Comparison of ENCODE assay signal across 11 mouse cellular contexts in genomic region chr9:121249805-121250204, GRCm38 (mm10). TPM values are rescaled to one million over a fixed set of nuclear protein-coding genes. Genes with fewer than 3 reads are reported as not detected.
DNase-seq lines count a peak whose midpoint lies in the region; ATAC-seq lines count a peak whose summit lies in the region.
"Had no signal": no experiment of that assay in that cellular context is flagged by ENCODE, and none has a peak within 500 bp of the region (broad histone marks: within the 10 kb centered on the region; RNA-seq: fewer than 3 reads in every experiment).

No protein-coding gene starts in this region.

- H3K9me3 ChIP-seq in intestine, embryonic 16.5 days (ENCODE audit: control insufficient read depth, low read length): no peaks in the 10 kb centered on the region
- H3K9me3 ChIP-seq: hindbrain, embryonic 10.5 days; midbrain, embryonic 15.5 days had no signal

- H3K36me3 ChIP-seq in intestine, embryonic 16.5 days (ENCODE audit: control insufficient read depth, insufficient read depth, low read length): no peaks in the 10 kb centered on the region
- H3K36me3 ChIP-seq: midbrain, embryonic 15.5 days had no signal

- no peak overlapping the region for H3K4me2 ChIP-seq in intestine, embryonic 16.5 days (ENCODE audit: low read depth, low read length)
- H3K4me2 ChIP-seq: midbrain, embryonic 15.5 days had no signal

- DNase-seq in adrenal gland, adult (ENCODE audit: inconsistent age in 2 of 2, low spot score in 1 of 2): peak; percentile 12 to 18
- DNase-seq in adrenal gland, postnatal 25 days: no peak
- DNase-seq in kidney, postnatal 10 days: peak; percentile 30
- no peak for DNase-seq in kidney, adult 11 months
- peak; percentile 11 to 55 for DNase-seq in spleen, postnatal 4 days (ENCODE audit: low spot score in 2 of 2)
- no peak for DNase-seq in spleen, adult 12 weeks (ENCODE audit: low spot score)
- no peak for DNase-seq in thymus, postnatal 0 days (ENCODE audit: low spot score)
- DNase-seq: lung, adult 18-20 months had no signal

- no peaks in the 10 kb centered on the region for H3K4me1 ChIP-seq in intestine, embryonic 16.5 days (ENCODE audit: control insufficient read depth, insufficient read depth, low read length)
- H3K4me1 ChIP-seq: hindbrain, embryonic 10.5 days; midbrain, embryonic 15.5 days had no signal

- H3K27me3 ChIP-seq in intestine, embryonic 16.5 days (replicated peaks; ENCODE audit: control insufficient read depth, insufficient read depth, low read length): no peaks in the 10 kb centered on the region
- H3K27me3 ChIP-seq: midbrain, embryonic 15.5 days had no signal

- H3K9ac ChIP-seq in intestine, embryonic 16.5 days (ENCODE audit: low read depth, low read length): no peak overlapping the region
- H3K9ac ChIP-seq: midbrain, embryonic 15.5 days had no signal

- H3K27ac ChIP-seq in intestine, embryonic 16.5 days (ENCODE audit: low read length): no peak overlapping the region
- H3K27ac ChIP-seq: hindbrain, embryonic 10.5 days; midbrain, embryonic 15.5 days had no signal

- no peak for ATAC-seq in intestine, embryonic 16.5 days
- ATAC-seq: midbrain, embryonic 15.5 days had no signal

- WGBS in intestine, embryonic 16.5 days: 52% methylated on average over 14 of the region's 14 CpGs

- no peak overlapping the region for H3K4me3 ChIP-seq in intestine, embryonic 16.5 days (ENCODE audit: low read length)
- H3K4me3 ChIP-seq: hindbrain, embryonic 10.5 days; midbrain, embryonic 15.5 days had no signal

RNA-seq across cellular contexts. Expression of gene Ulk4, which starts 27.2 kb away (rescaled TPM):
- total RNA-seq in adrenal gland, postnatal 25 days (2021): 1.9 and 3.2 TPM in 2 replicates
- polyA plus RNA-seq in thymus, postnatal 0 days (2015; fragmentation: Nextera tagmentation; extraction: Ambion mirVana): 55.5 and 65.0 TPM in 2 replicates
- 115 and 120 TPM in 2 replicates for polyA plus RNA-seq in intestine, embryonic 16.5 days (2015; fragmentation: Nextera tagmentation; extraction: Ambion mirVana)

RNA-seq across cellular contexts. Expression of gene Trak1, which starts 47.5 kb away (rescaled TPM):
- total RNA-seq in adrenal gland, postnatal 25 days (2021): 70.3 and 73.5 TPM in 2 replicates
- polyA plus RNA-seq in thymus, postnatal 0 days (2015; fragmentation: Nextera tagmentation; extraction: Ambion mirVana): 17.0 and 22.6 TPM in 2 replicates
- polyA plus RNA-seq in intestine, embryonic 16.5 days (2015; fragmentation: Nextera tagmentation; extraction: Ambion mirVana): 21.7 and 23.7 TPM in 2 replicates

Comparison
In these comparisons a context has a peak if more than half of its experiments do, and no peak if none do; other contexts are left out.
1. DNase-seq: peak in adrenal gland, adult (2 of 2), kidney, postnatal 10 days (single experiment) and spleen, postnatal 4 days (2 of 2); none in adrenal gland, postnatal 25 days (single experiment), kidney, adult 11 months (single experiment), spleen, adult 12 weeks (single experiment) and thymus, postnatal 0 days (single experiment).